ENCODE assay signal across 10 mouse cellular contexts in the genomic region with DNA sequence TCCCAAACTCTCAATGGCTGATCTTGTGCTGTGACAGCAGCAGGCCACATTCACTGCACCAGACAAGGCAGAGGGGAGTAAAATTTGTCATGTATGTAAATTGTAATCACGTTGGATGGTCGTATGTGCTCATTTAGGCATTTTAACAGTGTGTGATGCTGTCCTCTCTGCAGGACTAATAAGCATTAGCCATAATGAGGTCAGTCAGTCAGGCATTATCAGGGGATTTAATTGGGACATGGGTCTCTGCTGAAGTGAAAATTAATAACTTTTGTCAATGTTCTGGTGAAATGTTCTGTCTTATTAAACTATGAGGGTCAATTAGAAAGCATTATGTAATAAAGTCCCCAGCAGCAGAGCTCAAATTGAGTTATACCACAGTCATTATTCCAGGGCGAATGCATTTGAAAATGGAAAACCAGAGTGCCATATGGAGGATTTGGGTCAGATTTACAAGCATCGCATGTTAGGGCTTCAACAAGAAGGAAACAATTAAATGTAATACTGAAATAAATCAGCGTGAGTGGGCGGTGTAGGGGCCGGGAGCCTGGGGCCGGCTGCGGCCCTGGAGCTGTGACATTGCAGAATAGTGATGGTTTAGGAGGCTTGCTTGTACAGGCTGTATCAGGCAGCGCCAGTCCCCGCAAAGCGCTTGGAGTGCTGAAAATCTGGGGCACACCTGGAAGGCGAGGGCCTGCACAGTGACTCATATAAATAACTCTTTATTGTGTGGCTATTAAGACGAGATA.
A peak's percentile ranks its signal among the peaks of the same experiment; 100 is the strongest.
DNase-seq lines count a peak whose midpoint lies in the region; ATAC-seq and TF ChIP-seq lines count a peak whose summit lies in the region.
"Had no signal": no experiment of that assay in that cellular context is flagged by ENCODE, and none has a peak within 500 bp of the region (broad histone marks: within the 10 kb centered on the region; RNA-seq: fewer than 3 reads in every experiment).

No protein-coding gene starts in this region.

- no peak overlapping the region for H3K9ac ChIP-seq in forebrain, embryonic 11.5 days (ENCODE audit: low read length)
- H3K9ac ChIP-seq in forebrain, embryonic 15.5 days (replicated peaks): no peak overlapping the region
- no peak overlapping the region for H3K9ac ChIP-seq in midbrain, embryonic 13.5 days (replicated peaks)
- H3K9ac ChIP-seq: heart, embryonic 12.5 days; liver, postnatal 0 days had no signal

- no peak overlapping the region for H3K4me2 ChIP-seq in forebrain, embryonic 11.5 days (ENCODE audit: low read depth, low read length, severe bottlenecking)
- no peak overlapping the region for H3K4me2 ChIP-seq in forebrain, embryonic 15.5 days (replicated peaks)
- H3K4me2 ChIP-seq in midbrain, embryonic 13.5 days (replicated peaks): no peak overlapping the region
- H3K4me2 ChIP-seq: heart, embryonic 12.5 days had no signal

- H3K27ac ChIP-seq in forebrain, embryonic 11.5 days (ENCODE audit: low read depth, low read length): no peak overlapping the region
- no peak overlapping the region for H3K27ac ChIP-seq in forebrain, embryonic 10.5 days
- H3K27ac ChIP-seq in forebrain, embryonic 15.5 days (replicated peaks): no peak overlapping the region
- no peak overlapping the region for H3K27ac ChIP-seq in midbrain, embryonic 13.5 days

- no peak for TF ChIP-seq CTCF in brain, embryonic 14.5 days (IDR thresholded peaks at IDR 0.05; ENCODE audit: borderline replicate concordance, extremely low read depth, insufficient read depth, insufficient read length)

- WGBS in forebrain, embryonic 11.5 days: 66% methylated on average over 14 of the region's 14 CpGs
- WGBS in forebrain, embryonic 10.5 days: 80% methylated on average over 14 of the region's 14 CpGs
- 49% methylated on average over 14 of the region's 14 CpGs for WGBS in forebrain, embryonic 15.5 days
- 69% methylated on average over 14 of the region's 14 CpGs for WGBS in midbrain, embryonic 13.5 days

- ATAC-seq in forebrain, embryonic 11.5 days (replicated peaks; ENCODE audit: low FRiP score): peak; percentile 55; the same call in 1 of the 2 replicates
- ATAC-seq in forebrain, embryonic 15.5 days (replicated peaks): peak; percentile 80
- peak; percentile 85 for ATAC-seq in midbrain, embryonic 13.5 days
- ATAC-seq in granulocyte monocyte progenitor cell, adult 5-6 weeks (replicated peaks; ENCODE audit: poor library complexity, severe bottlenecking): no peak
- ATAC-seq: liver, postnatal 0 days had no signal

- H3K27me3 ChIP-seq in forebrain, embryonic 11.5 days (ENCODE audit: control insufficient read depth, insufficient read depth, low read length): no peaks in the 10 kb centered on the region
- 0 out of 2 replicates have a peak, but pooled peaks cover 3% of the 10 kb centered on the region for H3K27me3 ChIP-seq in forebrain, embryonic 10.5 days (ENCODE audit: poor library complexity, severe bottlenecking)
- no peaks in the 10 kb centered on the region for H3K27me3 ChIP-seq in forebrain, embryonic 15.5 days
- H3K27me3 ChIP-seq in midbrain, embryonic 13.5 days: no peaks in the 10 kb centered on the region
- H3K27me3 ChIP-seq: heart, embryonic 12.5 days had no signal

- H3K4me3 ChIP-seq in forebrain, embryonic 11.5 days (ENCODE audit: low read depth, low read length): no peak overlapping the region
- no peak overlapping the region for H3K4me3 ChIP-seq in forebrain, embryonic 10.5 days
- H3K4me3 ChIP-seq in forebrain, embryonic 15.5 days: no peak overlapping the region
- no peak overlapping the region for H3K4me3 ChIP-seq in midbrain, embryonic 13.5 days (replicated peaks)
- H3K4me3 ChIP-seq: heart, embryonic 12.5 days had no signal

- no peaks in the 10 kb centered on the region for H3K9me3 ChIP-seq in forebrain, embryonic 11.5 days (ENCODE audit: control insufficient read depth, low read length)
- no peaks in the 10 kb centered on the region for H3K9me3 ChIP-seq in forebrain, embryonic 10.5 days
- no peaks in the 10 kb centered on the region for H3K9me3 ChIP-seq in forebrain, embryonic 15.5 days
- H3K9me3 ChIP-seq in midbrain, embryonic 13.5 days: no peaks in the 10 kb centered on the region

- no peak for DNase-seq in forebrain, embryonic 11.5 days (ENCODE audit: low spot score)
- DNase-seq in forebrain, embryonic 10.5 days (ENCODE audit: extremely low spot score, low spot score): no peak
- peak; percentile 72 for DNase-seq in brain, embryonic 14.5 days (ENCODE audit: low read depth)
- no peak for DNase-seq in layer of hippocampus, adult 9-11 months
- no peak for DNase-seq in left cerebral cortex, adult 11 months (ENCODE audit: low spot score)
- DNase-seq: liver, postnatal 0 days had no signal

- no peaks in the 10 kb centered on the region; the same call in 1 of the 2 replicates for H3K4me1 ChIP-seq in forebrain, embryonic 11.5 days (replicated peaks; ENCODE audit: control insufficient read depth, insufficient read depth, low read length)
- peaks cover 13% of the 10 kb centered on the region for H3K4me1 ChIP-seq in forebrain, embryonic 10.5 days
- H3K4me1 ChIP-seq in forebrain, embryonic 15.5 days: peaks cover 3% of the 10 kb centered on the region; the same call in 1 of the 2 replicates
- H3K4me1 ChIP-seq in midbrain, embryonic 13.5 days (replicated peaks): no peaks in the 10 kb centered on the region
- H3K4me1 ChIP-seq: heart, embryonic 12.5 days had no signal

- TF ChIP-seq POLR2A in brain, embryonic 14.5 days (IDR thresholded peaks at IDR 0.05; ENCODE audit: borderline replicate concordance, extremely low read depth, insufficient read depth, insufficient read length, poor library complexity, severe bottlenecking): no peak

- no peaks in the 10 kb centered on the region for H3K36me3 ChIP-seq in forebrain, embryonic 11.5 days (ENCODE audit: control insufficient read depth, insufficient read depth, low read length)
- H3K36me3 ChIP-seq in forebrain, embryonic 10.5 days (replicated peaks): no peaks in the 10 kb centered on the region
- no peaks in the 10 kb centered on the region for H3K36me3 ChIP-seq in forebrain, embryonic 15.5 days
- no peaks in the 10 kb centered on the region for H3K36me3 ChIP-seq in midbrain, embryonic 13.5 days
- H3K36me3 ChIP-seq: heart, embryonic 12.5 days had no signal
